Mouse (Mus musculus): ENCODE results near the gene Cpt1c. TPM values are rescaled to one million over a fixed set of nuclear protein-coding genes. Genes with fewer than 3 reads are reported as not detected.

Cpt1c gene
- polyA plus RNA-seq, 1 experiment, result 5.5 TPM

DNA sequence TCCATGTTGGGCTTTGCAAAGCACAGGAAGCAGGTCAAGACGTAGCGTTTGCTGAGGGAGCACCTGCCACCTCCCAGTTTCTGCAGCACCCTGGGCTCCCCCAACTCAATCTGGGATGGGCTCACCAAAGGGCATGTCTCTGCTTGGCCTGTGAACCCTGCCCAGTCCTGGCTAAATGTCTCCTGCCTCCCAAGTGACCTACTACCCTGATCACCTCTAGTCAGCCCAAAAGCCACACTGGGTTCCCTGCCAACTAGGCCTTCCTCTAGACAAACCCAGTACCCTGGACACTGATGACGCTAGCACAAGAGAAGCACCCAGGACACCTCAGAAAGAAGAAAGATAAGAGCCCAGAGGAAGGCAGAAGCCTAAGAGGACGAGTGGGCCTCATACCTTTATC lies 38.2 kb upstream of the Cpt1c start:
- Histone ChIP-seq H3K36me3 (ENCODE audit: control insufficient read depth, insufficient read depth) (peaks cover 34% of the 10 kb centered on the region), H3K79me3 (ENCODE audit: low read depth) (peaks cover 36% of the 10 kb centered on the region), H3ac (ENCODE audit: control insufficient read depth, insufficient read length, low read depth) (no peak overlapping the region), H3K79me2 (ENCODE audit: control insufficient read depth, insufficient read depth) (peaks cover 63% of the 10 kb centered on the region), H3K27me3 (ENCODE audit: control insufficient read depth, insufficient read depth, insufficient read length) (no peaks in the 10 kb centered on the region), H3K4me3 (ENCODE audit: insufficient read depth, poor library complexity, severe bottlenecking) (no peak overlapping the region)
- TF ChIP-seq MAX (IDR thresholded peaks at IDR 0.05) (no peak), USF1 (IDR thresholded peaks at IDR 0.05; ENCODE audit: low read depth) (no peak), MYOD1 (IDR thresholded peaks at IDR 0.05; ENCODE audit: control insufficient read depth, insufficient read length, low read depth) (no peak), FOSL1 (IDR thresholded peaks at IDR 0.05; ENCODE audit: insufficient read depth, low read length, poor library complexity, severe bottlenecking) (no peak), CEBPB (IDR thresholded peaks at IDR 0.05; ENCODE audit: low read depth) (no peak), CTCF (IDR thresholded peaks at IDR 0.05; ENCODE audit: control insufficient read depth, insufficient read depth, insufficient read length) (no peak), MYOG (IDR thresholded peaks at IDR 0.05; ENCODE audit: control insufficient read depth, extremely low read depth, insufficient read length) (no peak)

DNA sequence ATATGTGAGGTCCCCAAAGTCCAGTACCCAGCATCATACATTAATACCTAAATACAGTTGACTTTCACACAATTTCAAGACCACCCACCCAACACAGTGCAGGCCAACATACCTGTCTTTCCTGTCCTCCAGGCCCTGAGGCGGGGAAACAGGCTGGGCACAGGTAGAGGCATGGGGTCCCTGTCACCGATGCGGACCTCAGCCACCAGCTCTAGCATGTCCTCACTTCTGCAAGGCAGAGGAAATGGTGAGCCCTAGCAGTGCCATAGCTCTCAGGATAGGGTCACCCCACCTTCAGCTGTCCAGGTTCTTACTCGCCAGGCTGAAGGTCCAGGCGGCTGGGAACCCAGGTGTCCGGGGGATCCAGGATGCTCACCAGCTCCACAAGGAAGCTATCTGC lies 37.4 kb upstream of the Cpt1c start:
- H3ac ChIP-seq (ENCODE audit: control insufficient read depth, insufficient read length, low read depth), result no peak overlapping the region
- H3K36me3 ChIP-seq (ENCODE audit: control insufficient read depth, insufficient read depth), result peaks cover 34% of the 10 kb centered on the region
- no peak overlapping the region for H3K4me3 ChIP-seq (ENCODE audit: insufficient read depth, poor library complexity, severe bottlenecking)
- TF ChIP-seq MYOD1 (IDR thresholded peaks at IDR 0.05; ENCODE audit: control insufficient read depth, insufficient read length, low read depth) (no peak), USF1 (IDR thresholded peaks at IDR 0.05; ENCODE audit: low read depth) (no peak), MYOG (IDR thresholded peaks at IDR 0.05; ENCODE audit: control insufficient read depth, extremely low read depth, insufficient read length) (no peak), CTCF (IDR thresholded peaks at IDR 0.05; ENCODE audit: control insufficient read depth, insufficient read depth, insufficient read length) (no peak), CEBPB (IDR thresholded peaks at IDR 0.05; ENCODE audit: low read depth) (no peak), MAX (IDR thresholded peaks at IDR 0.05) (no peak), FOSL1 (IDR thresholded peaks at IDR 0.05; ENCODE audit: insufficient read depth, low read length, poor library complexity, severe bottlenecking) (no peak)
- H3K79me3 ChIP-seq (ENCODE audit: low read depth), result peaks cover 36% of the 10 kb centered on the region
- no peaks in the 10 kb centered on the region for H3K27me3 ChIP-seq (ENCODE audit: control insufficient read depth, insufficient read depth, insufficient read length)
- peaks cover 63% of the 10 kb centered on the region for H3K79me2 ChIP-seq (ENCODE audit: control insufficient read depth, insufficient read depth)

DNA sequence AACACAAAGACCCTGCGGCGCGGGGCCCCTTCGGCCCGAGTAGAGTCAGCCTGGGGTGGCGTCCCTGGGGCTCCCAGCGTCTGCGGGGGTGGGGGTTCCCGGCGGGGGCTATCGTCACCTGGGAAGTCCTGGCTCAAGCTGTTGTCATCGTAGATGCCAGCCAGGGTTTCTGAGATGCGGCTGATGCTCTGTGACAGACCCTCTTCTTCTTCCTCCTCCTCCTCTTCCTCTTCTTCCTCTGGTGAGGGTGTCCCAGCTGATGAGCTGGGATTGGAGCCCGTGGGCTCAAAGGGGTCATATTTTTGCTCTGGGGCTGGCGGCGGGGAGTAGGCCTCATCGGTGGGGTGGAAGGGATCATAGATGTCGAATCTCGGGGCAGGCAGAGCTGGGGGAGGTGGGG lies 33.8 kb upstream of the Cpt1c start:
- TF ChIP-seq MYOD1 (IDR thresholded peaks at IDR 0.05; ENCODE audit: control insufficient read depth, insufficient read length, low read depth) (no peak), CEBPB (IDR thresholded peaks at IDR 0.05; ENCODE audit: low read depth) (no peak), FOSL1 (IDR thresholded peaks at IDR 0.05; ENCODE audit: insufficient read depth, low read length, poor library complexity, severe bottlenecking) (no peak), USF1 (IDR thresholded peaks at IDR 0.05; ENCODE audit: low read depth) (no peak), MYOG (IDR thresholded peaks at IDR 0.05; ENCODE audit: control insufficient read depth, extremely low read depth, insufficient read length) (no peak), MAX (IDR thresholded peaks at IDR 0.05) (no peak), CTCF (IDR thresholded peaks at IDR 0.05; ENCODE audit: control insufficient read depth, insufficient read depth, insufficient read length) (no peak)
- Histone ChIP-seq H3K4me3 (ENCODE audit: insufficient read depth, poor library complexity, severe bottlenecking) (no peak overlapping the region), H3K27me3 (ENCODE audit: control insufficient read depth, insufficient read depth, insufficient read length) (no peaks in the 10 kb centered on the region), H3K79me3 (ENCODE audit: low read depth) (peaks cover 18% of the 10 kb centered on the region), H3K79me2 (ENCODE audit: control insufficient read depth, insufficient read depth) (peaks cover 47% of the 10 kb centered on the region), H3ac (ENCODE audit: control insufficient read depth, insufficient read length, low read depth) (no peak overlapping the region), H3K36me3 (ENCODE audit: control insufficient read depth, insufficient read depth) (peaks cover 46% of the 10 kb centered on the region)

DNA sequence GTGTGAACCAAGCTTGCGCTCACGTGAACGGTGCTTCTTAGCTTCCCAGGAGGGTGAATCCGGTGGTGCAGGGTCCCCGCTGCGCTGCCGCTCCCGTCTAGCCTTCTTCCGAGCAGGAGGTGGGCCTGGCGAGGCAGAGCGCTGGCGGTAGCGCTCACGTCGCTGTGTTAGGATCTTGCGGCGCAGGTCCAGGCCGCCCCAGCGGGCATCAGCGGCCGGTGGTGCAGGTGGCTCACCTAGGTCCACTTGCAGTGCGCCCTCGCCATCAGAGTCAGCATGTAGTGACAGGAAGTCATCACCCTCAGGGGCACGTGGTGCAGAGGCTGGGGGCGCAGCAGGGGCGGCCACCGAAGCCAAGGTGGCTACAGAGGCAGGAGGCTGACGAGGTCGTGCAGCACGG lies 33.2 kb upstream of the Cpt1c start:
- no peak overlapping the region for H3ac ChIP-seq (ENCODE audit: control insufficient read depth, insufficient read length, low read depth)
- TF ChIP-seq FOSL1 (IDR thresholded peaks at IDR 0.05; ENCODE audit: insufficient read depth, low read length, poor library complexity, severe bottlenecking), result no peak
- TF ChIP-seq CEBPB (IDR thresholded peaks at IDR 0.05; ENCODE audit: low read depth), result no peak
- no peak for TF ChIP-seq MYOG (IDR thresholded peaks at IDR 0.05; ENCODE audit: control insufficient read depth, extremely low read depth, insufficient read length)
- no peak for TF ChIP-seq USF1 (IDR thresholded peaks at IDR 0.05; ENCODE audit: low read depth)
- no peak for TF ChIP-seq MAX (IDR thresholded peaks at IDR 0.05)
- no peak for TF ChIP-seq CTCF (IDR thresholded peaks at IDR 0.05; ENCODE audit: control insufficient read depth, insufficient read depth, insufficient read length)
- no peak for TF ChIP-seq MYOD1 (IDR thresholded peaks at IDR 0.05; ENCODE audit: control insufficient read depth, insufficient read length, low read depth)
- peaks cover 41% of the 10 kb centered on the region for H3K79me2 ChIP-seq (ENCODE audit: control insufficient read depth, insufficient read depth)
- H3K36me3 ChIP-seq (ENCODE audit: control insufficient read depth, insufficient read depth), result peaks cover 47% of the 10 kb centered on the region
- no peaks in the 10 kb centered on the region for H3K27me3 ChIP-seq (ENCODE audit: control insufficient read depth, insufficient read depth, insufficient read length)
- no peak overlapping the region for H3K4me3 ChIP-seq (ENCODE audit: insufficient read depth, poor library complexity, severe bottlenecking)
- H3K79me3 ChIP-seq (ENCODE audit: low read depth), result peaks cover 13% of the 10 kb centered on the region

DNA sequence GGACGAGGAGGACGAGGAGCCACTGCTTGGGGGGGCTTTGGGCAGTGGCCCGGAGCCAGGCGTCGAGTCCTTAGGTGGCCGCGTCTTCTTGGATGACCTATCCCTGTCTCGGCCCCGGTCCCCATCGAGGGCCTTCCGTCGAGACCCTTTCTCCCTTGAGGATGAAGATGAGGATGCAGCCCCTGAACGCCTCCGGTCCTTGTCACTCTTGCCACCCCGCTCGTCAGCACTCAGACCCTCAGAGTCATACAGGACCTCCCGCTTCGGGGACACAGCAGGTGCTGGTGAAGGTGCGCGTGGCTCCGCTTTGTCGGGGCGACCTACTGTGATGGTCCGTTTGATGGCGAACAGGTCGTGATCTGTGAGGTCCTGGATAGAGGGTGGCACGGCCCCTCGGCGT lies 32.5 kb upstream of the Cpt1c start:
- no peaks in the 10 kb centered on the region for H3K27me3 ChIP-seq (ENCODE audit: control insufficient read depth, insufficient read depth, insufficient read length)
- peaks cover 42% of the 10 kb centered on the region for H3K36me3 ChIP-seq (ENCODE audit: control insufficient read depth, insufficient read depth)
- H3K79me2 ChIP-seq (ENCODE audit: control insufficient read depth, insufficient read depth), result peaks cover 35% of the 10 kb centered on the region
- peaks cover 9% of the 10 kb centered on the region for H3K79me3 ChIP-seq (ENCODE audit: low read depth)
- H3K4me3 ChIP-seq (ENCODE audit: insufficient read depth, poor library complexity, severe bottlenecking), result no peak overlapping the region
- TF ChIP-seq CEBPB (IDR thresholded peaks at IDR 0.05; ENCODE audit: low read depth) (no peak), MYOG (IDR thresholded peaks at IDR 0.05; ENCODE audit: control insufficient read depth, extremely low read depth, insufficient read length) (no peak), FOSL1 (IDR thresholded peaks at IDR 0.05; ENCODE audit: insufficient read depth, low read length, poor library complexity, severe bottlenecking) (no peak), USF1 (IDR thresholded peaks at IDR 0.05; ENCODE audit: low read depth) (no peak), MYOD1 (IDR thresholded peaks at IDR 0.05; ENCODE audit: control insufficient read depth, insufficient read length, low read depth) (no peak), CTCF (IDR thresholded peaks at IDR 0.05; ENCODE audit: control insufficient read depth, insufficient read depth, insufficient read length) (no peak), MAX (IDR thresholded peaks at IDR 0.05) (no peak)
- no peak overlapping the region for H3ac ChIP-seq (ENCODE audit: control insufficient read depth, insufficient read length, low read depth)

DNA sequence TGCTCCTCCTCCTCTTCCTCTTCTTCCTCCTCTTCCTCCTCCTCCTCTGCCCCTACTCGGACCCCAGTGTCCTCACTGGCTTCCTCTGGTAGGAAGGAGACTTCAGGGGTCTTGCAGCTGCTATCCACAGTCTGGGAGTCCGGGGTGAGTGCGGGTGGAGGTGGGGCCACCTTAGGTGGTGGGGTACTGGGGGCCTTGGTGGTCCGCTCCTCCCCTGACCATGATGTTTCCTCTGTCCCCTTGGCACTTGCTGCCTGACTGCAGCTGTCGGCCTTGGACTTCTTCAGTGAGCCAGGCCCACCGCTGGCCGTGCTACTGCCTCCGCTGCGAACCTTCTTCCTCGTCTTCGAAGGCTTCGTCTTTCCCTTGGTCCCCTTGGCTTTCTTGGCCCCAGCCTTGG lies 31.9 kb upstream of the Cpt1c start:
- H3K79me2 ChIP-seq (ENCODE audit: control insufficient read depth, insufficient read depth), result peaks cover 35% of the 10 kb centered on the region

More for the DNA sequence above, 31.9 kb upstream of the Cpt1c start:
- Histone ChIP-seq H3ac (ENCODE audit: control insufficient read depth, insufficient read length, low read depth) (no peak overlapping the region), H3K79me3 (ENCODE audit: low read depth) (peaks cover 7% of the 10 kb centered on the region), H3K4me3 (ENCODE audit: insufficient read depth, poor library complexity, severe bottlenecking) (no peak overlapping the region), H3K27me3 (ENCODE audit: control insufficient read depth, insufficient read depth, insufficient read length) (no peaks in the 10 kb centered on the region), H3K36me3 (ENCODE audit: control insufficient read depth, insufficient read depth) (peaks cover 42% of the 10 kb centered on the region)
- no peak for TF ChIP-seq MYOD1 (IDR thresholded peaks at IDR 0.05; ENCODE audit: control insufficient read depth, insufficient read length, low read depth)
- no peak for TF ChIP-seq CTCF (IDR thresholded peaks at IDR 0.05; ENCODE audit: control insufficient read depth, insufficient read depth, insufficient read length)
- TF ChIP-seq MAX (IDR thresholded peaks at IDR 0.05), result no peak
- no peak for TF ChIP-seq CEBPB (IDR thresholded peaks at IDR 0.05; ENCODE audit: low read depth)
- no peak for TF ChIP-seq FOSL1 (IDR thresholded peaks at IDR 0.05; ENCODE audit: insufficient read depth, low read length, poor library complexity, severe bottlenecking)
- TF ChIP-seq USF1 (IDR thresholded peaks at IDR 0.05; ENCODE audit: low read depth), result no peak
- TF ChIP-seq MYOG (IDR thresholded peaks at IDR 0.05; ENCODE audit: control insufficient read depth, extremely low read depth, insufficient read length), result no peak

All from C2C12 (cell line).